Mouse (Mus musculus): ENCODE results near the gene Gm20661.

DNA sequence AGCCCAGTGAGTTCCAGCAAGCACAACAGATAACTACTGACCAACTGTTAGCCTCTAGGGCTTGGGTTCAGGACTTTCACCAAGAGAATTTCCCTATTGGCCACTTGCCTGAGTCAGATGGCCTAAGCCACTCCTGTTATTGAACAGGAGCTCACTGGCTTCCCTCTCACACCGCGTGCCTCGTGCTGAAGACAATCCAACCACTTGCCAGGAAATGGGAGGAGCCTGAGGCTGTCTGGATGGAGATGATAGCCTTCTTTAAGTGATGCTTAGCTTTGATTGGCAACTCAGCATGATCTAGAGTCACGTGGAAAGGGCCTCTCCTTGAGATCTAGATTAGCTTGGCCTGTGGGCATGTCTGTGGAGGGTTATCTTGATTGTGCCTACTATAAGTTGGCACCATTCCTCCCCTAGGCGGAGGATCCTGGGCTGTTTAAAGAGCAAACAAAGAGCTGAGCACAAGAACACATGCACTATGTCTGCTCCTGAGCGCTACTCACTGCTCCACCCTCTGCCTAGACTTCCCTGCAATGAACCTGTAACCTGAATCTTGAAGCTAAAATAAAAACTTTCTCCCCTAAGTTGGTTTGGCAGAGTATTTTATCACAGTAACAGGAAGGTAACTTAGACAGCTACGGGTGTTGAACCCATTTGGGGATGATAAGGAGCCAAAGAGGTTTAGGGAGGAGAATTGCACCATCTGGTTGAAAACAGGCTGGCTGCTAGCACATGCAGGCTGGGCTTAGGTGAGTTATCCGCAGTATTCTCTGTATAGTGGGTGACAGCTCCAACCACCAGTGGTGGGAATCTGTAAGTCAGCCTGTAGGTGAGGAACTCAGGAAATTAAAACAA lies 10.9 kb upstream of the Gm20661 start:
- TF ChIP-seq POLR2A (IDR thresholded peaks at IDR 0.05; ENCODE audit: extremely low read depth, insufficient read depth, low read length): no peak
- TF ChIP-seq CTCF (IDR thresholded peaks at IDR 0.05; ENCODE audit: extremely low read depth, insufficient read depth, low read length): no peak
